Mouse (Mus musculus): Measurements from ENCODE around the gene Gm2115.
A peak's percentile ranks its signal among the peaks of the same experiment; 100 is the strongest.

Gene Gm2115

DNA sequence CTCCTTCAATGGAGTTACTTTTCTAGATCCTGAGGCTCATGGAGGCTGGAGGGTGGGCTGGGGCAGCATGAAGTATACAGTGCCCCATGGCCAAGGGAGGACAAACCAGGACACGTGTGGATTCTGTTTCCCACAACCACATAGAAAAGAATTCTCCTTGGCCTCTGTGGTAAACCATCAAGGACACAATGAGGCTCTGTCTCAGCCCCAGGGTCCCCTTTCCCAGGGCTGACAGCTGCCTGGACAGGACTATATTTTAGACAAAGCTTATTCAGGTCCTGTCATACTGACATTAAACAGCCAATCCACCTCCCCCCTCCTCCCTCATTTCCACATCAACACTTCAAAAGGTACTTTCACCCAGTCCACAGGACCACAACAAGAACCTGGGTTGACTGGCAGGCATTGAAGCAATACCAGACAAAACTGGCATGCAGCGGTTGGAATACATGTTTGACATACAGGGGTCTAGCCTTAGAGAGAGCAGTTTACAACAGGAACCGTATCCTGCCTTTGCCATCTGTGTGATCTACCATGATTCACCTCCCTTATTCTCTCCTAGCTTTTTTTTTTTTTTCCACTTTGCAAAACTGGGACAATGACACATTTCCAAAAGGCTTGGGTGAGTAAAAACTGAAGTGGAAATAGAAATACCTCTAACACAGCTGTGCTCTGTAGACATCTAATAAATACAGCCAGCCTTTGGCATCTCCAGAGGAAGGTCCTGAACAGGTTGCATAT is 57.8 kb downstream of the Gm2115 start:
- no peak for DNase-seq

DNA sequence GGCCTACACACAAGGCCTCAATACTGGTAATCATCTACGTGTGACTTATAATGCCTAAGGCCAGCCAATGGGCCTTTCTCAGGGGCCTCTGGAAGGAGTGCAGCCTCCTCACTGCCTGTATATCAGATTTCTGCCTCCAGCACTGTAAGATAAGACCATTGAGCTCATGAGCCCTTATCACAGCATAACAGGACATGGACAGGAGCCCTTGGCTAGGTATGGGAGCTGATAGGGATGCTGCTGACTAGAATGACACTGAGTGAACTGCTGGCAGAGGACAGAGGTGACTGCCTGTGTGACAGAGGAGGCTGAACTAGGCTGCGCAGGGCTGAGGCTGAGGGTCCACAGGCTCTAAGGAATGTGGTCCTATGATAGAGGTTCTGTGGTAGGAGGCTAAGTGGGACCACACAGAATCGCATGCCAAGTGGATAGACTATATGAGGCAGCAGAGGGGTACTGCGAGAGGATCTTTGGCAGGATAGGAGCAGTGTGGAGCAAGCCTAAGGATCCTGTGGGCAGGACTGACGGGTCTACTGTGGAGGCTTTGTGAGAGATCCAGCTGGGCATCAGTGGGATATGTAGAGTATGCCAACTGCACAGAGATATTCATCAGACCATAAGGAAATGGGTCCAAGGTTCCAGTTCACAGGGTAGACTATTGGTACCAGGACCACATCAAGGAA is 58.5 kb downstream of the Gm2115 start:
- DNase-seq, result no peak

DNA sequence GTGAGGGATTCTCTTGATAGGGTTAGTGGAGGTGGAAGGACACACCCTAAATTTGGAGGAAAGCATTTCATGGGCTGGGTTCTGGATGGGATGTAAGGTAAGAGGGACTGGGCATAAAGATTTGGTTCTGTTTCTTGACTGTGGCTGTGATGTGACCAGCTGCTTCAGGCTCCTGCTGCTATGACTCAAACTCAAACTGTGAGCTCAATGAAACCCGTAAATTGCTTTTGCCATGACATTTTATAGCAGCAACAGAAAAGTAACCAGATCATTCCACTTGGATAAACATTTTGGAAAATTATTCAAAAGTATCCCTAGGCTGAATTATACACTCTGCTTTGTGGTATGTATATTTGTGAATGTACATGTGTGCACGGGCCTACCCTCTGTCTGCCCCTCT is 61.9 kb downstream of the Gm2115 start:
- no peak for DNase-seq

DNA sequence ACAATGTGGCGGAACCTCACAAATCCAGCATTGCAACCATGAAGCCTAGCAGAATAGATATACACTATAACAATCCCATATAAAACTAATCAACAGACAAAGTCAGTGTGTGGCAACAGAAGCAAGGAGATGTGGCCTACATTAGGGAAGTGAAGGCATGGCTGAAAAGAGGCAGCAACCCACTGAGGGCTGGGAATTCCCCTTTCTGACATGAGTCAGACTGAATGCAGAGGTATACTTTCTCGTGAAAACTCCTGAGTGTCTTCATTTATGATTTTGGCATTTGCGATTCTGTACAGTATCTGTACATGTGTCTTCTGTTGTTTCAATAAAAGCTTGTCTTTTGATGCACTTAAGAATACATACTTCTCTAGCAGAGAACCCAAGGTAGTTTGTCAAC is 62.6 kb downstream of the Gm2115 start:
- no peak for DNase-seq

DNA sequence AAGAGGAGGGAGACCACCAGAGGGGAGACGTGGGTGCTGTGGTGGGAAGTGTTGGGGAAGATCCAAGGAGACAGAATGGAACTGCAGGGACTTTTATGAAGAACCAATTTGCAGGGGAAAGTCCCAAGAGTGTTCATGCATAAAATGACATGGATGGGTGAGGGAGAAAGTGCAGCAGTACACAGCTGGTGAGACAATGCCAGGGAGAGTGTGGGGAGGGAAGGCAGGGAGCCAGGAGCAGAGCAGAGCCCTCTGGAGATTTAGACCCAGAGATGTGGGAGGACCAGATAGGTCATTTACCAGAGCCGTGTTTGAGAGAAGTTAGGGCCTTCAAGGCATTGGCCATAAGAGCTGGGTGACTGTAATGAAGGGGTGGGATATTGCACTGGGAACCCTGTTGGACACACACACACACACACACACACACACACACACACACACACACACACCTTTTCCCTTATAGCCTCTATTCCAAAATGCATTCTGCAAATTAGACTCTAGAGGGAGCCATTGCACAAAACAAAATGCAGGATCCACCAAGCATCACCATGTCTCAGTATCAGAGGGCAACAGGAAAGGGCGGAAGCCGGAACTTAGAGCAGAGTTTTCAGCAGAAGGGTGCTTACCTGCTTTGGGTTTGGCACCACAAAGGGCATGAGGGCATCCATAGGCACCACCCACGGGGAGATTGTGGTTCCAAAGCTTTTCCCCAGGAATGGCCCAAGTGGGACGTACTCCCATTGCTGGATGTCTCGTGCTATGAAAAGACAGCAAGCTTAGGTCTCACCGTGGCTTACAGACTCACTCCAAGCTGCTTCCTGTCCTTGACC is 65.5 kb downstream of the Gm2115 start:
- peak; percentile 42 for DNase-seq

DNA sequence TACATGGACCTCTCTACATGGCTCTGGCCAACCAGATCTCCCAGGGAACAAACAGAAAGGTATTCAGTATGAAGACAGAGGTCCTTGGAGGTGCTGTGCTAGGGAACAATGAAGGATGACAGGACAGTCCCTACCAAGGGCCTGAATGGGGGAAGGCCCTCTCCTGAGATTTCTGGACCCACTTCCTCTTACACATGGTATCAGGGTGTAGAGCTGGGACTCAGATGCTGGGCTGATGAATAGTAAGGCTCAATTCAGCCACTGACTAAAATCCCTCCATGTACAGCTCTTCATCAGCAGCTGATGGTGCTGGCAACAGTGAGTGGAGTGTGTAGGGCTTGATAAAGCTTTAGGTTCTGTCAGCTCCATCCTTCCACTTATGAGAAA is 66.2 kb downstream of the Gm2115 start:
- DNase-seq, result no peak

DNA sequence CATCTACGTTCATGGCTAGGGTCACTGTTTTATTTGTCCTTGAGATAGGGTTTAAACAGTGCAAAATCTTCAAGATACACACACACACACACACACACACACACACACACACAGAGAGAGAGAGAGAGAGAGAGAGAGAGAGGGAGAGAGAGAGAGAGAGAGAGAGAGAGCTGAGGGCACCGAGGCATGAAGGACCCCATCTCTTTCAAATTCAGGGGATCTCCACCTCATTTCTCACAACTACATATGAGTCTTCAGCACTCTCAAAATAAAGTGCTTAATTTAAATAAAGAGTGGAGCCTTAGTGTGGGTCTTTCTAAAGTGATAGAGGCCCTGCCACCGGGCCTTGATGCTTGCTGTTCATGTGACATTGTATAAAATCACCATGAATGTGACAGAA is 67.2 kb downstream of the Gm2115 start:
- no peak for DNase-seq

DNA sequence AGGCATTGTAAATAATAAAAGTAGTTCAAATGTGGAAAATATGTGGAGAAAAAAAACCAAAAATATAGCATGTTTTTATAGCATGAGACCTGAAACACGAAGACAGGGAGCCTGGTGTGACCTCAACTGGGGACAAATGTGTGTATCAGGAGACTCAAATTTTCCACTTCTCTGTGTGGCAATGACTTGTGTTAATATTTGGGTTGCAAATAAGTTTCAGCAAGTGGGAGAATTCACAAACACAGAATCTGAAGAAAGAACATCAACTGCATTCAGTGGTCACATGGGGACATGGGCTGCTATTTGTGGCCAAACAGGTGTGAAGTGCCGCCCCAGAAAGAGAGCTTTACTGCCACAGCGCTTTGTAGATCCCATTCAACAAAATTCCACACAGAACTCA is 67.9 kb downstream of the Gm2115 start:
- DNase-seq, result no peak

DNA sequence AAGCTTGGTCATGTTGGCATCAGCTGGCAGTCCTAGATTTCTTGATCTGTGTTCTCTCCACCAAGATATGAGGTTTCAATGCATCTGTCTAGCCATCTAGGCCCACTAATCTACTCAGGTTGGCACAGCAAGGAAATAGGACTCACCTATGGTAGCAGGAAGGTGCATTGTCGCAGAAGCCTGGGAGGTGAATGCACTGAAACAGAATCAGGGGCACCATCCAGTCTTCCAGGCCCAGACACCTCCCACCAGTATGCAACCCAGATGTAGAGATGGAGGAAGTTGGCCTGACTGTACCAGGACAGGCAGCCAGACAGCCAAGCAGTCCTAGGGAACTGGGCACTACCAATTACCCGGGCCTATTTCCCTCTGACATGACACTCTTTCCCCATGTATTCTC is 71.9 kb downstream of the Gm2115 start:
- DNase-seq, result no peak

DNA sequence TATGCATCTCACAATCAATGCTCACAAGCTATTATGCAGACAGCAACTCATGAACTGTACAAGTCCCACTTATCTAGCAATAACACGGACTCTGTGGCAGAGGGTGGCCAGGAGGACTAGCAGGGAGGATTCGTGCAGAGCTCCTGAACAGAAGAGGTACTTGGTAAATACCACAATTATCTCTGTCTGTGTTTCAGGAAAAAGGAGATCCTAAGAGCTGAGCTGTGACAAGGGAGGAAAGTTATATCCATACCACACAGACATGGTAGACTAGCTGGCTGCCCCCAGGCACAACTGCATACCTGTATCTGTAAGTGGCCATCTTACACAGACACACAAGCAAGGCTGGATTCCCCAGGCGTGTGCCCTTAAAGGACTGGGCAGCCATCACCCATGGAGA is 72.6 kb downstream of the Gm2115 start:
- no peak for DNase-seq

DNA sequence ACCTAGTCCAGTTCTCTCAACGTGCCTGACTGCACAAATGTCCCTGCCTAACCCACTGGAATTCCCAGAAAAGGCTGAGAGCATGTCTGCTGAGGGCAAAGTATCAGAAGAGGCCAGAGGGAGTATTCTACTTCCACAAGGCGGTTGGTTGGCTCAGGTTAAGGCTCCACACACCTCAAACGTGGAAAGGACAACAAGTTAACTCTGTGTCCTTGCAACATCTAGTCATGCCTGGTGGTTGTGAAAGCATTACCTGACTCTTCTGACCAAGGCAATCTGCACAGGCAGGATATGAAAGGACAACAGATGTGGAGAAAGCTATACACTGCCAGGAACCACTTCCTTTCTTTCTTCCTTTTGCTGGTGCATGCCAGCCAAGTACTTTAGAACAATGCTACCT is 75.7 kb downstream of the Gm2115 start:
- DNase-seq, result no peak

DNA sequence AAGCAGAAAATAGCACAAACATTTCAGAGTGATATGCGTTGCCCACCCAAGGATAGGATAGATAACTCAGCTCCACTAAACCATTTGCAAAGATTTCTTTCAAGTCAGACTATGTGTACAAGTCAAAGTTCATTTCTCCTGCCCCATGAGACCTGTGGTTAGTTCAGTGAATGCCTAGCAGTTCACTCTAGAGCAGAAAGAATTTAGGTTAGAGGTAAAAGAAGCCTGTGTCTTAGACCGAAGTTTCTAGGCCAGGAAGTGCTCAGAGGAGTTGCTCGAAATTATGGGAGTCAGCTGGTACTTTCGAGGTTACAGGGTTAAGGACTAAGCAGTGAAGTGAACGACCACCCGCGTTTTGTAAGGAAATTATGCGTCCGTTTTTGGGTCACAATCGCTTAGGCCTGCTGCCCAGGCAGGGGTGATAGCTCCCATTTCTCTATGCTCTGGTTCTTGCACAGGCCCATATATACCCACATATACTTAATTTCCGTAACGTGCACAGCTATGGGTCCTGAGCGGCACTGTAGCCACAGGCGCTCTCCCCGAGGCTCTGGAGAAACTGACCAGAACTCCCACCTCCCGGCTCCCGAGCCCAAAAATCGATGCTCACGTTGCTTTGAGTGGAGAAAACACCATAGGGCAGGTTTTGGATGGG is 76.4 kb downstream of the Gm2115 start:
- DNase-seq, result no peak

DNA sequence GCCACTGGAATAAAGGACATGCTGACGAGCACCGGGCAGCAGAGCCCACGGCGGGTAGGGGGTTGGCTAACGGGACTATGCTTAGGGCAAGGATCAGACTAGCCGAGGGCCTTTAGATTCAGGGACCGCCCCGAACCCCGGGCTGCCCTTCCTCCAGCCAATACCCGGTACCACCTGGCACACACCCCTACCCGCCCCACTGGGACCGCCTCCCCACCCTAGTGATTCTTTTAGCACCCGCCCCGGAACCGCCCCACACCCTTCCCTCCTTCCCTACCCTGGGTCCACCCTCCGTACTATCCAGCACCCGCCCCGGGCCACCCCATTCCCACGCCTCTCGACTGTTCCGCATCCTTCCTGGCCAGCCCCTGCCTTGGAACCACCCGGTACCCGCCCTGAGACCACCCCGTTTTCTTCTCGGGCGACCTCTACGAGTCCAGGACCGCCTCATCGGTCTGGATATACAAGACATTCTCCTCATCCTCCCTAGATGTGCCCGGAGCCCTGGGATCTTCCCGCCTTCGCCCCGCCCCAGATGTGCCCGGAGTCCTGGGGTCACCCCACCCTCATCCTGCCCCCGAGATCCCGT is 77.0 kb downstream of the Gm2115 start:
- peak; percentile 67 for DNase-seq

DNA sequence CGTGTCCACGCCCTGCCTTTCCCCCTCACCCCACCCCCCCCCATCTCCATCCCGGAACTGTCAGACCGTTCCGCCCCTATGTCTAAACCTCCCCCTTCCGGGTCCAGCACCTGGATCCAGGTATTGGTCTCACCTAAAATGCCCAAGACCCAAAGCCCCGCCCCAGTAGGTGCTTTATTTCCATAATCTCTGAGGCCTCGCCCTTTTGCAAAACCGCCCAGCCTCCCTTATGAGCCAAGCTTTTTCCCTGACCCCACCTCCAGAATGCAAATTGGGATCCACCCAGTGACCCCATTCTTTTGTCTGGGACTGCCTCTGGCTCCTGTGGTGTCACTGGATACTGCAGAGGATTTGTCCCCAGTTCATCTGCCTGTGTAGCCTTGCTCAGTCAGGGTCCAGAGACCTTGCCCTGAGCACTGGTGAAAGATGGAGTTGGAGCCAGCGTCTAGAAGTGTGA is 77.6 kb downstream of the Gm2115 start, which contains the start of gene Fah:
TSS of gene Fah (minus strand) at position 430 of the 457 bp plus-strand sequence.
- DNase-seq, result peak; percentile 43

DNA sequence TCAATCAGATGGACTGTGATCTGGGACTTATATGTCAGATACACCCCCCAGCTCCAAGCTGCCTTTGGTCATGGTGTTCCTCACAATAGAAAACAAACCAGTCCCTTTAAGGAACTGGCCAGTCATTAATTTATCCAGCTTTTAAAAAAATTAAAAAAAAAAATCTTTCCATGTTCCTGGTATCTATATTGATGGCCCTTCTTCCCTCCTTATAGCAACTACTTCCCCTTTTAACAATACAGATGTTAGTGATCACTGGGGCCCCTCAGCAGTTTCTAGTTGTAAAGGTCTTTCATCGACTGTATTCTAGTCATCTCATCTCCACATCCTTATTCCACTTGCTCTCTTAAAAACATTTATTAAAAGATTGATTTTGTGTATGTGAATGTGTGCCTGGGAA is 82.9 kb downstream of the Gm2115 start:
- no peak for DNase-seq

DNA sequence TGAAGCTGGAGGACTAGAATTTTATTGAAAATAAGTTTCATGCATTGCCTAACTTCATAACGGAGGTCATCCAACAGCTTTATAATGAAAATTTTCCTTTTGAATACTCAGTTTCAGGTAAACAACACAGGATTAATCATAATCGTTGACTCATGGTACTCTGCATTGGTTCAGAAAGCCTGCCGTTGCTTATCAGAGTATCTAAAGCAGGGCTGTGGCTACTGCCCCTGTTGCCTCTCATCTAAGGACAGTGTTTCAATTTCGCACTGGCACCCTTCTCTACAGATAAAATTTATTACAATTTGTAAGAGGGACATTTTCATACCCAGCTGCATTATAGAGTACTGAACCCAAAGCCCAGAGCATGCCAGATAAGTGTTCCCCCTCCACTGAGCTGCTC is 83.7 kb downstream of the Gm2115 start:
- DNase-seq, result no peak

DNA sequence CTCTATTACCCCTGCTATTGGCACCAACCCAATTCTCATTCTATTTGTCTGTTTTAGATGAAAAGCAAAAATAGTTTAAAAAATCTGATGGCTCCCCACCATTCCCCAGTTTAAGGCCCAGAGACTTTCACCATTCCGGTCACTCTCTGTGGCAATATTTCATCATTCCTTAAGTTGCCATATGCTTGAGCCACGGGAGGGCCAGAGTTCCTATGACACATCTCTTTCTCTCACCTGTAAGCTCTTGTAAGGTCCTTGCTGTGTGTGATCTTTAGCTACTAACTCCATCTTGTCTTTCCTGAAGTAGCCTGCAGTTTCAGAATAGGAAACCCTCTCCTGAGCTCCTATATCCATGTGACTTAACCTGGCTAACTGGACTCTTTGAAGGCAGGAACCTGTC is 90.2 kb downstream of the Gm2115 start:
- peak; percentile 25 for DNase-seq

DNA sequence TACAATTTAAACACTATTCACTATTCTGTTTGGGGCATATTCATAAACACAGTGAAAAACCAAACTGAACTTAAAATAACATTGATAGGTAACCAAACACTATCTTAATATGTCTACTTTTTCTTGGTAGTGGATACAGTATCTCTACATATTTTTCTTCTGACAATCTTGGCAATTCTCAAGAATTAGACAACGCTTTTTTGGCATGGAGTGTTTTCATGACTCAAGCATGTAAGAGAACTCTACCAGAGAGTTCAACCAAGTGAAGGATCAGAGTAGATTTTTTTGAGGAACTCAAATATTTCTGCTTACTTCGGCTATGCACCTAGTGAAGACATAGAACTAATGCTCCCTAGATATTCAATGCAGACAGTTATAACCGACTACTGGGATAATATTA is 92.2 kb downstream of the Gm2115 start:
- DNase-seq, result no peak

DNA sequence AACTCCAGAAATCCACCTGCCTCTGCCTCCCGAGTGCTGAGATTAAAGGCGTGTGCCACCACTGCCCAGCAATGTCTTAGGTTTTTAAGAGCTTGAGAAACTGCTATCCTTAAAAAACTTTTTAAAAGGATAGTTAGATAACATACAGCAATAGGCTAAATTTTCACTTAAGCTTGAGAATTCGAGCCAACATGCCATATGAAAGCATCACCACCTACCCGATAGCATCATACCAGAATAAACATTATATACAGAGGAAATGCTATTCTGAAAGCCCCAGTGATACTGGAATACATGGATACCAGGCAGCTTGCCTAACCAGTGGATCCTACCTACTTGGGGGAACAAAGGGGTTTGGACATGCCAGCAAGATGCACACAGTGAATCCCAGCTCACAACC is 95.0 kb downstream of the Gm2115 start:
- DNase-seq, result no peak

DNA sequence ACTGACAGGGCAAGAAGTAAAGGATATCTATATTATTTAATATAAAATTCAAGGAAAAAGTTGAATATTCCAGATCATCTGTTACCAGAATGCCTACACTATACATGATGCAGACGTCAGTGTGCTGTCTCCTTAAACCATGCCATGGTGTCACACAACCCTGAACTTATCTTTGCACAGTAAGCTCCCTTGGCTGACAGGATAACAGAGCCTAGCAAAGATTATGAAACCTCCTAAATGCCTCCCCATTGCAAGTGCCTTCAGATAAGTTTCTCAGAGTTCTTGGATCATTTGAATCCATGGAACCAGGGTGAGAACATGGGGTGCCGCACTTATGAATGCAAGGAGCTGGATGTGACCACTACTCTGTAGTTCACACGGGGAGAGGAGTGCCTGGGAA is 103.1 kb downstream of the Gm2115 start:
- no peak for DNase-seq

All from cerebellum, adult 8-10 months (tissue).